Mouse (Mus musculus): ENCODE measurements around the gene Mepce.

The Mepce gene

DNA sequence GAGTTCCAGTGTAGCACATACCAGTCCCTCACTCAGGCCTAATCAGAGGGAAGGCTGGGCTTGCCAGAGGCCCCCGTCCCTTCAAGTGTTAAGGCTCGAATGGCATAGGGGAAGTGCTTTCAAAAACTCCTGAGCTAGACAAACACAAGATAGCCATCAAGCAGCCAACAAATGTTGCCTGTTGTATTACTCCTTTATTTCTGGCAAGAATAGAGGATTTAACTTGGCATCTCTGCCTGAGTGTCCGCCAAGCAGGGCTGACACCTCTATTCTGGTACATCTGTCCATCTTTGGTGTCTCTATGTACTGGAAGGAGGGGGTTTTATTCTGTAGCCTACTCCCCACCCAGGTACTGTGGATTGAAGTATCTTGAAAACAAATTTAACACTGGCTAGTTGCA, 31.3 kb downstream of the Mepce start:
- WGBS = 54% methylated on average over 3 of the region's 3 CpGs

DNA sequence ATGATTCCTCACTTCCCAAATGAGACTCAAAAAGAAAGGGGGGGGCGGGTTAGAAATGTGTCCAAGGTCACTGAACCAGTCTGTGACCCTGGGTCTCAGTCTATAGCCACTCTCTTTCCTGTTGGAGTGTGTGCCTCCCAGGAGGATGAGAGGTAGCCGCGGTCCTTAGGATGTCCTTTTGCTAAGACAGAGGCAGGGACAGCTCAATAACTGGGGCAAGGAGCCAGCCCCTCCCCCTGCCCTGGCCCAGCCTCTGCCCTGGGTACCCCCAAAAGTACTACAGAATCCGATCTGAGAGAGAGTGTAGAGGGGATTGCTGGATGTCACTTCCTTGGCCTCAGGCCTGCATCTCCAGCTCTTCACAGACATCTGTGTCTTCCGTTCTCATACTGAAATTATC, 32.0 kb downstream of the Mepce start:
- WGBS = 58% methylated on average over 5 of the region's 5 CpGs

- WGBS = 83% methylated on average over 13 of the region's 13 CpGs
Observed at GRCm38 (mm10) chr5:137753111-137753832, 34.2 kb downstream of the Mepce start.

DNA sequence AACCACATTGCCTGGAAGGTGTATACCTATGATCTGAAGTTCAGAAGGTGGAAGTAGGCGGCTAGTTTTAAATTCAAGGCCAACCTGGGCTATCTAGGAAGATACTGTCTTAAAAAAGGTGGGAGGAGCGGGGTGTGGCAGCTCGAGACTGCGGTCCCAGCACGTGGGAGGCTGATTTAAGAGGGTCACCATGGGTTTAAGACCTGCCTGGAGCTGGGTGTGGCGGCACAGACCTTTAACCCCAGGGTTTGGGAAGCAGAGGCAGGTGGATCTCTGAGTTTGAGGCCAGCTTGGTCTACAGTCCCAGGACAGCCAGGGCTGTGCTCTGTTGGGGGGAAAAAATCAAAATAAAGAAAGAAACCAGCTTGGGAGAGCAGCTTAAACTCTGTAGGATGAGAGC, 35.5 kb downstream of the Mepce start:
- WGBS = 87% methylated on average over 6 of the region's 6 CpGs

GRCm38 (mm10) chr5:137751221-137751887, 36.1 kb downstream of the Mepce start:
- 84% methylated on average over 13 of the region's 13 CpGs for WGBS

DNA sequence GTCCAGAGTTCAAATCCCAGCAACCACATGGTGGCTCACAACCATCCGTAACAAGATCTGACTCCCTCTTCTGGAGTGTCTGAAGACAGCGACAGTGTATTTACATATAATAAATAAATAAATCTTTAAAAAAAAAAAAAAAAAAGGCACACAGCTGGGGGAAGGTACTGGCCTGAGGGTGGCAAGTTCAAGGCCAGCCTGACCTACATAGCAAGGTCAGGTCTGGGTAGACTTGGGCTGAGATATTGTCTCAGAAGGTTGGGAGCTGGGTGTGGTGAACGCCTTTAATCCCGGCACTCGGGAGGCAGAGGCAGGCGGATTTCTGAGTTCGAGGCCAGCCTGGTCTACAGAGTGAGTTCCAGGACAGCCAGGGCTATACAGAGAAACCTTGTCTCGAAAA, 37.2 kb downstream of the Mepce start:
- WGBS = 96% methylated on average over 7 of the region's 8 CpGs

- 59% methylated on average over 6 of the region's 6 CpGs for WGBS
Observed at GRCm38 (mm10) chr5:137749196-137749836, 38.1 kb downstream of the Mepce start.

DNA sequence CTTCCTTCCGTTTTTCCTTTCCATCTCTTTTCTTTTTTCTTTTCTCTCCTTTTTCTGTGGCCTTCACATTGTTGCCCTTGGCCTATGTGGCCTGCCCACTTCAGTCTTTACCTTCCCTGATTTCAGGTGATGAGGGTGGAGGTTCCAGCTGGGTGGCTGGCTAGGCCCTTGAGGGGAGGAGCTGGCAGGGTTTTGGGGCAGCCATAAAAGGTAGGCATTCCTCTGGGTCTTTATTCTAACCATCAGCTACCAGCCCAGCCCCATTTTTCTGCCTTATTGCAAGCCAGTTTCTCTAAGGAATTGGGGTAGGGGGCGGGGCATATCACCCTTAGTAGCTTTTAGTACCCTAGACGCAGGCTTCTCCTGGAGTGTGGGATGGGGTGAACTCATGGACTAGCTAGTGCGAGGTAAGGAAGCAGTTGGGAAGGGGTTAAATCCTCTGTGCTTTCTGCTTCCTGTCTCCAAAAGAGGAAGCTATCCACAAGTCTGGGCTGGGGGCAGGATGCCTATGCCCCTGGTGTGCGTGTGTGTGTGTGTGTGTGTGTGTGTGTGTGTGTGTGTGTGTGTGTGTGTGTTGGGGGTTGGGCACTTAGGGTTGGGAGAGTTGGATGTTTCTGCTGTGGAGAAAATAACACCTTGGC, 39.2 kb downstream of the Mepce start:
- 45% methylated on average over 5 of the region's 5 CpGs for WGBS

DNA sequence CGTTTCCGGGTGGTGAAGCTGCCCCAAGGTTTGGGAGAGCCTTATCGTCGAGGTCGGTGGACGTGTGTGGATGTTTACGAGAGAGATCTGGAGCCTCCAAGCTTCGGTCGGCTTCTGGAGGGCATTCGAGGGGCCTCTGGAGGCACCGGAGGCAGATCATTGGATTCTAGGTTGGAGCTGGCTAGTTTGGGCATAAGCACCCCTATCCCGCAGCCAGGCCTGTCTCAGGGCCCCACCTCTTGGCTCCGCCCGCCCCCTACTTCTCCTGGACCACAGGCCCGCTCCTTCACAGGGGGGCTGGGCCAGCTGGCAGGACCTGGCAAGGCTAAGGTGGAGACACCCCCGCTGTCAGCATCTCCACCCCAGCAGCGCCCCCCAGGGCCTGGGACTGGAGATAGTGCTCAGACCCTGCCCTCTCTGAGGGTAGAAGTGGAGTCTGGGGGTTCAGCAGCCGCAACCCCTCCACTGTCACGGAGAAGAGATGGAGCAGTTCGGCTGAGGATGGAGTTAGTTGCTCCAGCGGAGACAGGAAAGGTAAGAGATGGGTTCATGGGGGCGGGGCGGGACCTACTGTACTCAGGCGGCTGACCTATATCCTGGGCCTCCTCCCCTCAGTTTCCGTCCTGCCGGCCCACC, 40.0 kb downstream of the Mepce start:
- 8% methylated on average over 26 of the region's 26 CpGs for WGBS

DNA sequence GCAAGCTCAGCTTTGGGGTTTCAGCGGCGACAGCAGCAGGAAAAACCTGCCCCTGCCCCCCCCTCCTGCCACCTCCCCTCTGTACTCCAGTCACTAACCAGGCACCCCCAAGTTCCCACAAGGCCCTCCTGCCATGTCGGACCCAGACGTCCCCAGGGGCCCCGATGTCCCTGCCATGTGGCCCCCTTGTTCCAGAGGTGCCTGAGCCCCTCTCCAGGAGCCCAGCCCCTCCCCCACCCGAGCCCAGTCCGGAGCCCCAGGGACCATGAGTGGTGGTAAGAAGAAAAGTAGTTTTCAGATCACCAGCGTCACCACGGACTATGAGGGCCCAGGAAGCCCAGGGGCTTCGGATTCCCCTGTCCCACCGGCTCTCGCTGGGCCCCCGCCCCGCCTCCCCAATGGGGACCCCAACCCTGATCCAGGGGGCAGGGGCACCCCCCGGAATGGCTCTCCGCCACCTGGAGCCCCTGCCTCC, 40.6 kb downstream of the Mepce start:
- 1% methylated on average over 16 of the region's 16 CpGs for WGBS

GRCm38 (mm10) chr5:137746282-137746850, 41.1 kb downstream of the Mepce start:
- WGBS = under 1% methylated on average over 20 of the region's 20 CpGs

GRCm38 (mm10) chr5:137745214-137746171, 42.0 kb downstream of the Mepce start, which contains the start of gene Tsc22d4:
TSS of gene Tsc22d4 (plus strand) at chr5:137745730.
- 2% methylated on average over 28 of the region's 28 CpGs for WGBS

DNA sequence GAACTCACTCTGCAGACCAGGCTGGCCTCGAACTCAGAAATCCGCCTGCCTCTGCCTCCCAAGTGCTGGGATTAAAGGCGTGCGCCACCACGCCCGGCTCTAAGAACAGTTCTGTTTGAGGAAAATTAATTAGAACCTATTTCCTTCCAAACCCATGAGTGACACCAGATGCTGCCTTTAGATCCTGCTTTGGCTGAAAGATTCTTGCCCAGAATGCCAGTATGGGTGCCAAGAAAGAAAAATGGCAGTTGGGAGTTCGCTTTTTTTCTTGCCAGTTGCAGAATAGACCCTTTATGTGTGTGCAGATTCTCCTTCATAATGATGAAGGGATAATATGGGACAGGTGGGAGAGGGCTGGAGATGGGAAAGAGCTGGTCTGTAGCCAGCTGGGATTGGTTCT, 43.3 kb downstream of the Mepce start:
- WGBS = 64% methylated on average over 7 of the region's 7 CpGs

DNA sequence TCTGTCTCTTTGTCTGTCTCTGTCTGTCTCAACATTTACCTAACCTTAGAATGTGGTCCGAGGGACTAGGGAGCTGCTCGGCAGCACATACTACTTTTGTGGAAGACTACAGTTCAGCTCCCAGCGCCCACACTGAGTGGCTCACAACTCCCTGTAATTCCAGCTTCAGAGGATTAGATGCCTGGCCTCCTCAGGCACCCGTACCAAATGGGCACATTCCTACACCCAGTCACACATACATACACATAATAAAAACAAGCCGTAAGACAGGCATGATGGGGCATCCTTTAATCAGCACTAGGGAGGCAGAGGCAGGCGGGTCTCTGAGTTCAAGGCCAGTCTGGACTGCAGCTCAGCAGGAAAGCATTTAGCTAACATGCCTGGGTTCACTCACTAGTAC, 44.6 kb downstream of the Mepce start:
- 94% methylated on average over 6 of the region's 6 CpGs for WGBS

- WGBS = 50% methylated on average over 10 of the region's 10 CpGs
Observed at GRCm38 (mm10) chr5:137742048-137742447, 45.4 kb downstream of the Mepce start.

DNA sequence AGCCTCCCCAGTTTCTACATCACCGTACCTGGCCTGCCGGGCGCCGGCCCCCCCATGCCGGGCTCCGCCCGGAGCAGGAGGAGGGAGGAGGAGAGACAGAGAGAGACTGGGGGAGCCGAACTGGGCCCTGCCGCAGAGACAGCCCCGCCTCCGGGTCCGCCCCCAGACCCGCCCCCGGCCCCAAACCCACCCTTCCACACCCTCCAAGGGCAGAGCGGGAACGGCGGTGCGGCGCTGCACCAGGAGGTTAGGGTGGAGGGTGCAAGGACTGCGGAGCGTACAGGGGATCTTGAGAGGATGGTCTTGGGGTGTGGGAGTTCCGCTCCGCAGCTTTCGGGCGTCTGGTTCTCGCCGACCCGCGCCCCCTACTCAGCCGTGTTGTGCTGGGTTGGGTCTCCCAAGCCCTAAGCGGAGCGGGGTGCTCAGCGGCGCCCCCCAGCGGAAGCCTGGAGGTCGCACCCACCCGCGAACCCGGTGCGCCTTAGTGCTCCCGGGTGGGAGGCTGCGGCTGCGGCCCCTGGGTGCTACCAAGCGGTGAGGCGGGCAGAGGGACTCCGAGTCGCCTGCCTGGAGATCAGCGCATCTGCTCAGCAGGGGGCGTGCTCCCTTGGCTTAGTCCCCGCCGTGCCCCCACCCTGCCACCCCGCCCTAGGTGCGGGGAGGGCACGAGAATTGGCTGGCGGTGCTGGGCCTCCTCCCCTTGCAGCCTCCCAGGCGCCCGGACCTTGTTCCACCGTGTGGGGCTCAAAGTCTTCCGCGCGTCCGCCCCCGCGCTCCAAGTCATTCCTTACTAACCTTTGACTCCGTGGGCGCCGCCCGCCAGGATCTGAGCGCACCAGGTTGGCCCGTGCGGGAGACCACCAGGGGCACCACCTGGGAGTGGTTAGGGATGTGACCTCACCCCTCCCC, 46.2 kb downstream of the Mepce start, which contains the start of gene Nyap1:
Gene Nyap1 (minus strand): TSS at position 585 of the 909 bp plus-strand sequence.
- 1% methylated on average over 71 of the region's 71 CpGs for WGBS

GRCm38 (mm10) chr5:137740506-137740905, 46.9 kb downstream of the Mepce start:
- 19% methylated on average over 10 of the region's 11 CpGs for WGBS

DNA sequence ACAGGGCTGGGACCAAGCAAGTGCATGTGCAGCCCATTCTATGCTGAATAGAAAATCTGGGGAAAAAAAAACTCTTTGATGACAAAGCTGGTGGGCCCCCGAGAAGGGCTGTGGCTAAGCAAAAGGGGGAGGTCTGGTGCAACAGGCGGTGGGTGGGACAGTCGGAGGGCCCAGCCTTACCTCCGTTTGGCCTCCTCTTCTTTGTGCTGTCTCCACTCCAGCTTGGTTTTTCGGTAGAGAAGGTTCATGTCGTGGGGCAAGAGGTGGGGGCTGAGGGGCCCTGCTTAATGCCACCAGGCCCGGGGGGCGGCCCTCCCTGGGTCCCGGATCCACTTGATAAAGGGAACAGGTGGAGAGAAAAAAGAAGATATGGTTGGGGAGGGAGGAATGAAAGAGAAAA, 48.0 kb downstream of the Mepce start:
- WGBS = 43% methylated on average over 9 of the region's 9 CpGs

- WGBS = 28% methylated on average over 5 of the region's 5 CpGs
Observed at GRCm38 (mm10) chr5:137738516-137738915, 48.9 kb downstream of the Mepce start.

Data from cerebral cortex, adult 2 months (tissue).